Mouse (Mus musculus) heart, adult 11 months (tissue): ENCODE data around the gene Zfp354c.

ENCODE experiments used
- DNase-seq: peaks from one replicate; pipeline ENCODE4 v3.0.0; 2022

Gene Zfp354c

DNA sequence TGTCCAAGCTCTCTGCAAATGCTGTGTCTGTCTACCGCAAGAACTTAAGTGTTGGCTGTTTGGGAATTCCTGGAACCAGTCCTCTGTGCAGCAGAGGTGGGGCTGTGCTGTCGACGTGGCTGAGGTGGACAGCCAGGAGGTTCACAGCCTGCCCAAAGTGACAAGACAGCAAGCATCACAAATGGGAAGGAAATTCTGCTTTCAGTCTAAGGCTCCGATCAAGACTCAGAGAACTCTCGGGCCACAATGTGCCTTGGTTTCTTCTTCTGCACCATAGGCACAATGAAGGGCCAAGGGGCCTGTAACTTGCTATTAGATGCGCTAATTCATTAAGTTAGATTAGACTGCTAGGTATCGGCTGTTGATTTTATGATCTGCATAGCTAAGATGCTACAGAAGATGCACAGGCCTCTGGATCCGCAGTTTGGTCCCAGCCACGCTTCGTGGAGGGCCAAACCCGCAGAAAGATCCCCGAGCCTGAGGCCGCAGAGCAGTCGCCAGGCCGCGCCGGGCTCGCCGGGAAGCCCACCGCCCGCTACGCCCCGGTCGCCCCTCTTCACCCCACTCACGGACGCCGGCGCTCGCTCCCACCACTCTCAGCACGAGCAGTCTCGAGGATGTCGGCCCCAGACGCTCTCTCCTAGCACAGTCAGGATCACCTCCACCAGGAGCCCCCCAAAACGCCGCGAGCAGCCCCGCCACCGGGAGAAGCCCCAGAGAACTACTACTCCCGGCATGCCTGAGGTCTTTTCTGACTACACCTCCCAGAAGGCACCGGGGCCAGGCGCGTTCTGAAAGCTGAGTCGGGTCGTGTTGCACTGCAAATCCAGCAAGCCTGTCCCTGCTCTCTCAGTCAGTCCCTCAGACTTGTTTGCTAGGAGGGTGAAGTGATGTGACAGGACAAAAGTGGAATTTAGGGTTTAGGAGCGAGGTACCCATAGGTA is at the start of gene Zfp354c:
Gene Zfp354c (minus strand): TSS at position 715 of the 944 bp plus-strand sequence.
- peak; percentile 98 for DNase-seq

DNA sequence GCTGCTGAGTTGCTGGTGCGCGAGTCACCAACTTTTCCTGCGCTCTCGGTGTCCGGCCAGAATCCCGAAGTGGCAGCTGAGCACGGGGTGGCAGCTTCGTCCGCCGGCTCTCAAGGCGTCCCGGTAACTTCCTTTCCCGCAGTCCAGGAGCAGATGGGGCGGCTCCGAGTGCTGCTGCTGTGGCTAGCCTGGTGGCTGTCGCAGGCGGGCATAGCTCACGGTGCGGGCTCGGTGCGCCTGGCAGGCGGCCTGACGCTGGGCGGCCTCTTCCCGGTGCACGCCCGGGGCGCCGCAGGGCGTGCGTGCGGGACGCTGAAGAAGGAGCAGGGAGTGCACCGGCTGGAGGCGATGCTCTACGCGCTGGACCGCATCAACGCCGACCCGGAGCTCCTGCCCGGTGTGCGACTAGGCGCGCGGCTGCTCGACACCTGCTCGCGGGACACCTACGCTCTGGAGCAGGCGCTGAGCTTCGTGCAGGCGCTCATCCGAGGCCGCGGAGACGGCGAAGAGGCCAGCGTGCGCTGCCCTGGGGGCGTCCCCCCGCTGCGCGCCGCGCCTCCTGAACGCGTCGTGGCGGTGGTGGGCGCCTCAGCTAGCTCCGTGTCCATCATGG is 23.6 kb upstream of the Zfp354c start:
- no peak for DNase-seq

DNA sequence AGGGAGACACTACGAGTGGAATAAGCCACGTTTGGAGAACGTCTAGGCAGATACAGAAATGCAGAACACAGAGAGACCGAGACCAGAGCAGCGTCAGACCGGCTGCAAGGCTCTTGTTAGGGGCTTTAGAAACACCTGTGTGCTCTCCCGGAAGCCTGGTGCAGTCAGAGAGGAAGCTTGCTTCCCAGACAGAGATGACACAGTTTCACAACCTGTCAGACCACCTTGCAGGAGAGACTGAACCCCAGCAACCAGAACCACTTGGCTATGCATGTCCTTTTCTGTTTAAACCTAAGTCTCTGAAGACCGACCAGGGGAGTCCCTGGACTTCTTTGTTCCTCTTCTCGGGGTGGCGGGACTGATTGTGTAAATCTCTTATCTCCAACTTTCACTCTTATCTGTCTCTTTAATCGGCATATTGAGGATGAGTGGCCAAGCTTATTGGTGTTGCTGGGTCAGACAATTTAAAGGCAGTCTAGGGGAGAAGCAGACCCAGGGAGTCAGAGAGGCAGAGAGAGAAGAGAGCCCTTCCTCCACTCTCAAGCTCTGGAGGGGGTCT is 22.7 kb upstream of the Zfp354c start, which contains the start of gene Grm6:
Gene Grm6 (plus strand): TSS at position 509 of the 559 bp plus-strand sequence.
- no peak for DNase-seq

DNA sequence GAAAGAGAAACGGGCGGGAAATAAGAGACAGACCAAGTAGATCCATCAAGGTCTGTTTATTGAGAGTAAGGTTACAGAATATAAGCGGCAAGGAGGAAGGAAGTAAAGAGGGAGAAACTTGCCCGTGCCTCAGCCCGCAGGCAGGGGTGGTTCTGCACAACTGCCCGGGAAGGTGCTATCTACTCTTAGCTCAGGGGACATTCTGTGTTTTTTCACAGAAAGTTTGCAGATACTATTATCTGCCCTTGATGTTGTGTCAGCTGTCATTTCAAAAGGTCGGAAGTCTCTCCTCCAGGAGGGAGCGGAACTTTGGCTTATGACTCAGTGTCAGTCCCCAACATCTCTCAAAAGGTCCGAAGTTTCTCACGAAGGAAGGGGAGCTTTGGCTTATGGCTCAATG is 21.8 kb upstream of the Zfp354c start:
- no peak for DNase-seq

DNA sequence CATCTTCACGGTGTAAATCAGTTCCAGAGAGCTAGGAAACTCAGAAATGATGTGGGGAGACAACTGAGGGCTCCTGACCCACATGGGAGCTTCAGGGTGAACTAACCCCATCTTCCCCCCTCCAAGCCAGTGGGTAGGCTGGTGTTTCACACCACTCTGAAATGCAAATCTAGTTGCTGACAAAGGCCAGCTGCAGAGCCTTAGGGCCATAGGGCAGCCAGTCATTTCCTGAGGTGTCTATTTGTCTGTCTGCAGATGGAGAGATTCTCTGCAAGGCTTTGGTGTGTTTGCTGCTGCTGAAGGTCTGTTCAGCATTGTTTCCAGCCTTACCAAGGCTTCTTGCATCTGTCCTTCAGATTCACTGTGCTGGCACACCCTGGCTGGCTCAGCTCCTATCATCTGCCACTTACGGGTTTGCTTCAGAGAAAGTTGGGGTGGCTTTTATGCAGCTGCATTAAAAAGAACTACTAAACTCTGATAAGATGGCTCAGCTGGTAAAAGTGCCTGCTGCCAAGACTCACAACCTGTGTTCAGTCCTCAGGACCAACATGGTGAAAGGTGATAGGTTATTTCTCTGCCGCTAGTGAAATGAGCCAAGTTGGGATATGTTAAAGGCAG is 21.1 kb upstream of the Zfp354c start:
- DNase-seq, result no peak

DNA sequence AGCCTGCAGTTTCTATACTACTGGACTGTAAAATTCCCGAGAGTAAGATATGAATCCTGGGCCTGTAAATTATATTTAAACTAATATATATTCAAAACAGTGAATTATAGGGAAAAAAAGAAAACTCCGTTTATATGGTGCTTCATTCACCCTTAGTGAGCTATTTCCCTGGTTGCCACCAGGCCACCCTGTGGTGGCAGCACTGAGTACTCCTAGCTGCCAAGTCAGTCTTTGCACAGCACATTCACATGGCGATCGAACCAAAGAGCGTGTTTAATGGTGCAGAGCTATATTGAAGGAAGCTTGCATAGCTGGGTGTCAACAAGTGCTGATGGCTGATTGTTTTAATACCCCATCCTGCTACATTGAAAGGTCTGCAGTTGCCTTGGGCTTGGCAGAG is 19.5 kb upstream of the Zfp354c start:
- DNase-seq, result no peak

DNA sequence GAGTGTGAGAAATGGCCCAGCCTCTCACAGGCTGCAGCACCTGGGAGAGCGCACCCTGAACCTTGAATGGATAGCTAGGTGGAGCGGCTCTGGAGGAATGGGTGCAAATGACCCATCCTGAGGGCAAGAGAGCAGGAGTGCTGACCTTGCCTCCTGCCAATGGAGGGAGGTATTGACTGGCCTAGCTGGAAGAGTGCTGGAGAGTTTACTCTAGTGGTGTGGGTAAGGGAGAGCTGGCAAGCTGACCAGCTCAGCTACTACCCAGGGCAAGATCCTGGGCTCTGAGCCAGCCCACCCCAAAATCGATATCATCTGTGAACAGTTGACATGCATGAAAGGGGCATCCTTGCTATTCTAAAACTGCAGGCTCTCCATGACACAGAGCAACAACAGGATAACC is 18.4 kb upstream of the Zfp354c start:
- DNase-seq, result no peak

DNA sequence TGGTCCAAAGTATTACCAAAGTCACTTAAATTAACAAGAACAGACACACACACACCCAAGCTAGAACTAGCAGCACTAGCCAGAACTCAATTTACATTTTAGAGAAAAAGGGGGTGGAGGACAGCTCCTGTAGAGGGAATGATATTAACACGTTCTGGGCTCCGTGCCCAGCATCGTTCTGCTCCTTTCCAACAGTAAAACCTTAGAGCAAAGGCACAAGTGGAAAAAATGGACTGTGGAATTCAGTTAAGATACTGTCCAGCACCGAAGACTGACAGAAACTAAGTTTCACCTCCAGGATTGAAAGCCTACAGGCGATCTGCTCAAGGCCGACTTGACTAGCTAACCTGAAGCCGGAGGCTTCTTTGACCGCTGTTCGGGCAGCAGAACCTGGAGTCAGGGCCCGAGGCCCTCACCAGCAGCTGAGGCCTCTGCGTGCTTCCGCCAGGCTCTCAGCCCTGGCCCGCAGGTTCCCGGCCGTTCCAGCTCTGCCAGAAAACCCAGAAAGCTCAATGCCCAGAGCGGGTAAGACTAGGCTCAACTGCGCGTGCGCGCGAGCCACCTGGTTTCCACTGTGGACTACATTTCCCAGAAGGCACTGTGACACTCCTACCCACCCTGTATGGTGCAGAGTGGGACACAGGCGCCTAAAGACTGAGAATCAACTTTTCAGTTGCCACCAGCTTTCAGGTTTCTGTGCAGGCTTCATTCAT is 13.7 kb upstream of the Zfp354c start, which contains the start of gene Zfp879:
Gene Zfp879 (minus strand): TSS at position 530 of the 713 bp plus-strand sequence.
- DNase-seq, result peak; percentile 99

DNA sequence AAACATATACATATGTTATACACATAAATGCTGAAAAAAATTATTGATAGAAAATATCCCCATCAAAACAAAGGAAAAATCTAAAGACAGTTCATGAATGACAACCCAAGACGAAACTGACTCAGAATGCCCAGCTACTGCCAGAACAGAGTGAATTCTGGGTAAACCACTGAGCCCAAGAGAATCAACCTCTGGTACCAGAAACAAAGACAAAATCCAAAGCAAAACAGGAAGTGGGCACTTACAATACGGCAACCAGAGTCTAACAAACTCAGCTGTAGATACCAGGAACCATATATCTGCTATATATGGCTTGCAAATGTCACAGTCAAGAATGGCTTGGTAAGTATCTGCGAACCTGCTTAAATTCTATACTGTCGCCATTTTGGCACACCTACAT is 8.2 kb upstream of the Zfp354c start:
- DNase-seq, result peak; percentile 6

DNA sequence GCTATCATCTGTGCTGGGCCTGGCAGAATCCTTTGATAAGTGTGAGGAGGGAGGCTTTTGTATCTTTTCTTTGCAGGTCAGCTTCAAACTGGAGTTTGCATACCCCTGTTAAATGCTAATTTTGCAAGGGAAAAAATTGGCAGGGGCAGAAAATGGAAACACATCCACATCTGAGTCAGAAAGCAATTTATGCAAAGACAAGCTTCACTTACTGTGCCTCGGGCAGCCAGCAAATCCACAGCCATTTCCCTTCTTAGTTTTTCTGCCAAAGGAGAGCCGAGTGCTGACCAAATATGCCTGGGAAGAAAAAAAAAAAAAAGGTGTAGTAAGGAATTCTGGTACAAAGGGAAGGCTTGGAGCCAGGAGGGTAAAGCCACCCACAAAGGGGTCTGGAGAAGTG is 1.3 kb downstream of the Zfp354c start:
- no peak for DNase-seq

DNA sequence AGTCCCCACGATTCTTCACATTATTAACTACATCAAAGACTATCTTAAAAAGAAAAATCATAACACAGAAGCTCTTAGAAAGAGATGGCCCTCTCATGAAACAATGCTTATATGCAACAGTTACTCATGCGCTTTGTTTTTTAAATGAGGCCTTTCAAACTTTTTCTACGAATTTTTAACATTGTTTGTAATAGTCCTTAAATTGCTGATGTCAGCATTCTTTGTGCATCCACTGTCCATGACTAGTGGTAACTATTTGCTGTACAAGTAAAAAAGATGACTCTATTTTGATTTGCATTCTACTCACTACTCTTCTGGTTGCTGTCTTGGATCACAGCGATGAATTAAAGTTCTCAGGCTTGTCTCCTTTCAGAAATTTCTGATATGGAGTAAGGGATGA is 13.3 kb downstream of the Zfp354c start:
- no peak for DNase-seq

DNA sequence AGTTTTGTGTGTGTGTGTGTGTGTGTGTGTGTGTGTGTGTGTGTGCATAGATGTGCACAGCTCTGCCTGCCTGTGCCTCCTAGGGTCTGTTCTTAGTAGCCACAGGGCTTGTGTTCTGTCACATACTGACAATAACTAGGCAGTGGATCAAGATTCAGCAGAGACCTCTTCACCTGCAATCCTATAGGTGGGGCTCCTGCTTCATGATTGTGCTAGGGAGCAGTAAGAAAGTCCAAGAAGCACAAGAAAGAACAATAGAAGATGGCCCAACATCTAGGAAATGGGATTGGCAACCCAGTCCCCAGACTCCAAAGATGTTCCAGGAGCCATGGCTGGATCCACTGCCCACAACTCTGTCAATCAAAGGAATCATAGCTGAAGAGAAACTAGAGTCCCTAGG is 28.7 kb downstream of the Zfp354c start:
- no peak for DNase-seq

DNA sequence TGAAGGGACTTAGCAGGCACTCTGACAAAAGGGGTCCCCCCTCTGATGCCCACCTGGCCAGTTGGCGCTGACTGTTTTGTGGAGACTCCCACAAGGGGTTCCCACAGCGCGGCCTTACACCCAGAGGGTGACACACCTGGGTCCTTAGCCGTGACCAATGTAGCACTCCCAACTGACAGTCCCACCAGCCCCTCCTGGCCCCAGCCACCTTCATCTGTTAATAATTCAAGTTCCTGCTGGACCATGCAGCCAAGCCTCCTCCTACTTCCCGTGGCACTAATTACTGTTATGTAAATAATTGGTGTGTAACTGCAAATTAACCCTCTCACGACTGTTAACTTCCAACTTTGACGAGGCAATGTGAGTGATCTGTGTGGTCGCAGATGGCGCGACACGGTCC is 29.9 kb downstream of the Zfp354c start:
- DNase-seq, result peak; percentile 74

DNA sequence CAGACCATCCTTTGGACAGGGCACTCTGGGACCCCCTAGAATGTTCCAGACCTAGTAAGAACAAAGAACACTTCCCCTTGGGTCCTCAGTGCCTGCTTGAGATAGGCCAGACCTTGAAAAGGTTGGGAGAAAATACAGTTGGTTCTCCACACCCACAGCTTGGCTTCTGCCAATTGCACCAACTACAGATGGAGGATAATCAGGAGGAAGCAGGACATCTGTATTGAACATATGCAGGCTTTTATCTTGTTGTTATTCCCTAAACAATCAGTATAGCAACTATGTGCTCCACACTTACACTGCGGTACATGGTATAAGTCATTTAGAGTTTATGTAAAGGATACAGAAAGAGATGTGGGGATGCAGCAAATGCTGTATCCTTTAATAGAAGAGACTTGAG is 56.5 kb downstream of the Zfp354c start:
- DNase-seq, result no peak

DNA sequence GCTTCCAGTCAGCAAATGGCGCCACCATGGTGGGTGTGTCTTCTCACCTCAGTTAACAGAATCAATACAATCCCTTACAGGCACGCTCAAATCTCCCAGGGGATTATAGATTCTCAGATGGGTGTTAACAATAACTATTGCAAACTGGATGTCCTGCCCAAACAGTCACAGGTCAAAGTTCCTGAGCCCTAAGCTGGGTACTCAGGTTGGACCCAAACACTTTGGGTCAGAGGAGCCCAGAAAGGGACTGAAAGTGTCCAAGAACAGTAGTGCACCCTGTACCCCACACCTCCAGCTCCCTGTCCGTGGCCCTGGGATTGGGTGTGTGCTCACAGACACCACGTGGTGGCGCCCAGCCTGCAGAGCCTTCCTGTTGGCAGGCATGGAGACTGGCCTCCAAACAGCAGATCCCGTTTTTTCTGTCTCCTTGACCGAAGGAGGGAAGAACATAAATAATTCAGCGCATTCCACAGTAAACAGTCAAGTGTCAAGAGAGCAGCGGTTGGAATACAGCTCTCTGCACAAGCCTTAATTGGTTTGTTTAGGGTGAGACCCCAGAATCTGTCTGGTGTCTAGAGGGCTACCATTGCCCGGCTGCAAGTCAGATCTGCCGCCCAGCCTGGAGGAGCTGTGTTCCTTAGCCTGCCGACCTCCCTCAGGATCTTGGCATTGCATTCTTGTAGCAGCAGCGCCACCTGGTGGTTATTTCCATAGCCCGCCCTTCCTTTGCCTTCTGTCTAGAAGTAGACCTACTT is 58.4 kb downstream of the Zfp354c start:
- peak; percentile 97 for DNase-seq

DNA sequence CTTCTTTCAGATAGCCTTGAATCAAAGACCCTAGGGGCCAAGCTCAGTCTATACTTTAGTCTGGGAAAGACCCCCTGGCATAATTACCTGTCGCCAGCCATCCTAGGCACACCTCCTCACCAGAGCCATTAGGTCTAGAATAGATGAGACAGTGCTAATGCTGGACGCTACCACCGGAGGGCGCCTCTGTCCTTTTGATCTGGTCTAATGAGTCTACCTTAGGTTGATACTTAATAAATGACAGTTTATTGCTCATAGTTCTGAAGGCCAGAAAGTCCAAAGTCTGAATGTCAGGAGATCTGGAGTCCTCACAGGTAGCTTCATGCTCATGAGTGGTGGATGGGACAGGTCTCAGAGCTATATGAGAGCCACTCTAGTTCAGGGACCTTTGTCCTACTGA is 60.5 kb downstream of the Zfp354c start:
- no peak for DNase-seq

DNA sequence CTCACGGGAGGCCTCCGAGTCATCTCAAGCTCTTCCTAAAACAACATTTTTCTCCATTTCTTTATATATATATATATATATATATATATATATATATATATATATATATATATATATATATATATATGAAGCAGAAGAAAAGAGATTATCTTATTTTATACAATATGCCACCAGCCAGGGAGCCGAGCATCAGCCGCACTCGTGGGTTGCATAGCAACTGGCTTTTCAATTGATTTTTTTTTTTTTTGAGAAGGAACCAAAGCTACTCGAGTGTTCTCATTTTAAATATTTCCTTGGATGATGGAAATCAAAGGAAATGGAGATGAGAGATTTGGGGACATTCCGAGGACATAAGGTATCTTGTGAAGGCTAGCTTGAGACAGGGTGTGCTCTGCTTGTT is 61.1 kb downstream of the Zfp354c start:
- no peak for DNase-seq
